Mouse (Mus musculus) cerebellum, adult 2 months (tissue): Measurements from ENCODE around the gene Sphk1.

Source experiments
- CTCF ChIP-seq: fragments of 200-500 bp; IDR thresholded peaks from 2 replicates; pipeline ENCODE4 v1.5.1; 2011; ENCODE audit warnings: low read depth, mild to moderate bottlenecking, control low read depth, low read length, moderate library complexity, borderline replicate concordance; ENCODE audit not compliant: insufficient read depth
- POLR2A ChIP-seq: fragments of 200-500 bp; IDR thresholded peaks from 2 replicates; pipeline ENCODE4 v1.6.1; 2011; ENCODE audit warnings: low read length, control low read depth, borderline replicate concordance; ENCODE audit not compliant: insufficient read depth

DNA sequence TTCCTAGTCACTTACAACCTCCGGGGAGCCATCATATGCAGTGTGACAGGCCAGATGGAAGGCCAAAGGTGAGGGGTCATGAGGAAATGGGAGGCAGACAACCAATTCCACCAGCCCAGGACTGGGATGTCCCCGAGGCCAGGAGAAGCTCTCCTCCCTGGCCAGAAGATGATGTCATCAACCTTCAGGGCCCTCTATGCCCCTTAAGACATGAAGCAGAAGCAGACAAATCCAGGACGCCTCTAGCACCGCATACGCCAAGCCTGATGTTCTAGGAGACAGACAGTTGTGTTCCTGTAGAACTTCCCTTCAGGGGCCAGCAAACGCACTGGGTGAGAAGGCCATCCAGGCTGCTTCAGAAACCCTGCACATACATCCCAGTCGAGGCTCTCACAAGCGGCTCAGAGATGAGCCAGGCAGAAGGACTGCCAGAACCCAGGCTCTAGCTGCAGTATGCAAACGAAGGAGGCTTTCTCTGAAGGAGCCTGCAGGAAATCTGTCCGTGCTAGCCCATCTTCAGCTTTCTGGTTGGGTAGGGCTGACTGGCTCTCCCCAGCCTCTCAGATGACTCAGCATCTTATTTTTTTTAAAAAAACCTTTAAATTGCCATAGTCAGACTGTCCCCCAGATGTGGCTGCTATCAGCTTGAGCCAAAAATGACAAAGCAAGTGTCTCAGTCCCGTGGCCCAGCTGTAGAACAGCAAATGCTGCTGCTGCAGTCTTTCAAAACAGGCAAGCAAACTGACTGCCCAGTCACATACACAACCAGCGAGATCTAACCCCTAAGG lies 42.2 kb downstream of the Sphk1 start:
- TF ChIP-seq CTCF (no peak), POLR2A (no peak)
